ENCODE assay signal across 8 mouse cellular contexts in the genomic region with DNA sequence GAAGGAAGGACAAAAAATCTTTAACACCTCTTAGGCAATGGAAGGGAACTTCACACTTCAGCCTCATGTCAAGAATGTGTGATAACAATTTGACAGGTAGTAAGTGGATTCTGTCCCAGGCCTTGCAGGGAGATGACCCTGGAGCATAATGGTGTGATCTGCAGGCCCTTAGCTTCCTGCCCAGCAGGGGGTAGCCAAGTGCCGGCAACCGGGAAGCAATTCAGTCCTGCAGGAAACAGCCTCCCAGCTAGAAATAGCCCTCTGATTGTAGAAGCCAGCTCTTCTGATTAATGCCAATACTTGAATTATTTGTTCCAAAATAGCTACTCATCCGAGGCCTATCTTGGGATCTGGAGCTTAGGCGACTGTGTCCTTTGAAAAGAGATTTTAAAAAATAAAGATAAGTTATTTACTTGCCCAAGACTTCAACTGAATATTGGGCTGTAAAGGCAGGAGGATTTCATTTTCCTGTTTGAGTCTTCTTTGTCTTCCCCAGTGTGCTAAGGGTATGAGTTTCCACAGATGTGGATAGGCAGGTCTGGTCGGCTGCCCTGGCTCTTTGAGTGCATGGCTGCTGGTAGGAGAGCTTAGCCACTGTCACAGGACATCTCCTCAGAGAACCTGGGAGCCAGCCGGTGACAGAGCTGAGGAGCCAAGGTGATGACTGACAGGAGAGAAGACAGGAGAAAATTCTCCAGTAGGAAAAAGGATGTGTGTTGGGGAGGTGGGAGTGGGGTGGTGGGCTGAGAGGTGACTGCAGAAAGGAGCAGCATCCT.
DNase-seq lines count a peak whose midpoint lies in the region; ATAC-seq and TF ChIP-seq lines count a peak whose summit lies in the region.

No protein-coding gene starts in this region.

- no peak overlapping the region for H3K4me2 ChIP-seq in intestine, embryonic 14.5 days (ENCODE audit: low read length)
- no peak overlapping the region for H3K4me2 ChIP-seq in midbrain, embryonic 16.5 days (ENCODE audit: low read length)
- no peak overlapping the region for H3K4me2 ChIP-seq in stomach, postnatal 0 days (replicated peaks; ENCODE audit: low read depth)

- no peak overlapping the region for H3K4me3 ChIP-seq in intestine, embryonic 14.5 days (ENCODE audit: low read depth, low read length)
- H3K4me3 ChIP-seq in midbrain, embryonic 16.5 days (ENCODE audit: low read depth, low read length): no peak overlapping the region
- H3K4me3 ChIP-seq in stomach, postnatal 0 days (ENCODE audit: low read depth, low read length): no peak overlapping the region

- no peak for ATAC-seq in cerebellum, adult (ENCODE audit: insufficient number of reproducible peaks, low FRiP score, low TSS enrichment)
- ATAC-seq in granulocyte monocyte progenitor cell, adult 5-6 weeks (replicated peaks; ENCODE audit: poor library complexity, severe bottlenecking): peak; percentile 67
- peak; percentile 81; the same call in 1 of the 2 replicates for ATAC-seq in intestine, embryonic 14.5 days (replicated peaks; ENCODE audit: low FRiP score, low TSS enrichment, low read depth)
- ATAC-seq in midbrain, embryonic 16.5 days: peak; percentile 62; the same call in 1 of the 2 replicates
- peak; percentile 66 for ATAC-seq in stomach, postnatal 0 days (ENCODE audit: low FRiP score, low TSS enrichment)

- peak; percentile 89 for TF ChIP-seq CTCF in stomach, postnatal 0 days (IDR thresholded peaks at IDR 0.05; ENCODE audit: low read depth)

- peak; percentile 1 for DNase-seq in cerebellum, adult 11 months
- DNase-seq in embryo, embryonic 10.5 days (ENCODE audit: low spot score): peak; percentile 82
- DNase-seq in intestine, embryonic 14.5 days (ENCODE audit: low spot score): peak; percentile 76
- peak; percentile 75 for DNase-seq in left cerebral cortex, postnatal 4 days
- peak; percentile 73 for DNase-seq in stomach, postnatal 0 days (ENCODE audit: low spot score)

- no peak overlapping the region for H3K9ac ChIP-seq in intestine, embryonic 14.5 days (ENCODE audit: low read length)
- no peak overlapping the region for H3K9ac ChIP-seq in midbrain, embryonic 16.5 days (ENCODE audit: low read depth, low read length)
- no peak overlapping the region for H3K9ac ChIP-seq in stomach, postnatal 0 days (ENCODE audit: low read length)

- no peaks in the 10 kb centered on the region for H3K27me3 ChIP-seq in intestine, embryonic 14.5 days (replicated peaks; ENCODE audit: control insufficient read depth, insufficient read depth, low read length)
- no peaks in the 10 kb centered on the region for H3K27me3 ChIP-seq in midbrain, embryonic 16.5 days (ENCODE audit: control insufficient read depth, insufficient read depth, low read depth, low read length)
- no peaks in the 10 kb centered on the region for H3K27me3 ChIP-seq in stomach, postnatal 0 days (ENCODE audit: control insufficient read depth, insufficient read depth, low read length)

- no peaks in the 10 kb centered on the region for H3K9me3 ChIP-seq in intestine, embryonic 14.5 days (ENCODE audit: control insufficient read depth, low read length)
- H3K9me3 ChIP-seq in midbrain, embryonic 16.5 days (replicated peaks; ENCODE audit: control insufficient read depth, low read length, poor library complexity, severe bottlenecking): no peaks in the 10 kb centered on the region
- no peaks in the 10 kb centered on the region for H3K9me3 ChIP-seq in stomach, postnatal 0 days (ENCODE audit: control insufficient read depth, low read length)

- no peak for TF ChIP-seq EP300 in stomach, postnatal 0 days (optimal IDR thresholded peaks at IDR 0.05)

- intact Hi-C loops in left cerebral cortex, postnatal 4 days (cut with DNase I): loop anchor here (10.0 kb wide), 1 partner anchor 723 kb away; no protein-coding TSS in a partner anchor

- WGBS in intestine, embryonic 14.5 days: 8% methylated on average over 6 of the region's 6 CpGs
- WGBS in midbrain, embryonic 16.5 days: 22% methylated on average over 6 of the region's 6 CpGs
- WGBS in stomach, postnatal 0 days: 16% methylated on average over 6 of the region's 6 CpGs

- H3K27ac ChIP-seq in intestine, embryonic 14.5 days (ENCODE audit: low read depth): peak overlapping the region; percentile 72
- no peak overlapping the region for H3K27ac ChIP-seq in midbrain, embryonic 16.5 days (ENCODE audit: low read length)
- H3K27ac ChIP-seq in stomach, postnatal 0 days (replicated peaks): 0 out of 2 replicates have a peak overlapping the region, but pooled peaks have one; percentile 6

- H3K4me1 ChIP-seq in intestine, embryonic 14.5 days (replicated peaks; ENCODE audit: control insufficient read depth, insufficient read depth, low read length): peaks cover 14% of the 10 kb centered on the region
- peaks cover 3% of the 10 kb centered on the region; the same call in 1 of the 2 replicates for H3K4me1 ChIP-seq in midbrain, embryonic 16.5 days (ENCODE audit: control insufficient read depth, insufficient read depth, low read length)
- H3K4me1 ChIP-seq in stomach, postnatal 0 days (replicated peaks; ENCODE audit: control insufficient read depth, insufficient read depth): no peaks in the 10 kb centered on the region

- no peaks in the 10 kb centered on the region for H3K36me3 ChIP-seq in intestine, embryonic 14.5 days (ENCODE audit: control insufficient read depth, insufficient read depth, low read length)
- H3K36me3 ChIP-seq in midbrain, embryonic 16.5 days (ENCODE audit: control insufficient read depth, insufficient read depth, low read length): no peaks in the 10 kb centered on the region
- no peaks in the 10 kb centered on the region for H3K36me3 ChIP-seq in stomach, postnatal 0 days (ENCODE audit: control insufficient read depth, insufficient read depth, low read length)

Comparison
In these comparisons a context has a peak if more than half of its experiments do, and no peak if none do; other contexts are left out.
1. DNase-seq: peak in every context shown above with its lines; median percentile 82 in embryo, embryonic 10.5 days; 76 in intestine, embryonic 14.5 days; 75 in left cerebral cortex, postnatal 4 days; 73 in stomach, postnatal 0 days; 1 in cerebellum, adult 11 months.